Mouse (Mus musculus) cerebellum, postnatal 10 days (tissue): ENCODE data around the gene Slc1a3.

Experiments
- DNase-seq, 2 experiments: peaks; one replicate each; pipeline ENCODE4 v3.0.0; 2021; ENCODE audit warnings: mixed read lengths in 2 of 2

Gene Slc1a3

GRCm38 (mm10) chr15:8605538-8606188 lies 104.9 kb downstream of the Slc1a3 start:
- no peak for DNase-seq

GRCm38 (mm10) chr15:8602362-8602761 lies 108.2 kb downstream of the Slc1a3 start:
- no peak for DNase-seq

GRCm38 (mm10) chr15:8601312-8602146 lies 109.0 kb downstream of the Slc1a3 start:
- no peak for DNase-seq

- DNase-seq = no peak
Observed at GRCm38 (mm10) chr15:8596375-8596900, 114.1 kb downstream of the Slc1a3 start.

- no peak for DNase-seq
Observed at GRCm38 (mm10) chr15:8595226-8595625, 115.3 kb downstream of the Slc1a3 start.

- peak; percentile 82 to 85 for DNase-seq
Observed at GRCm38 (mm10) chr15:8589503-8590116, 121.0 kb downstream of the Slc1a3 start.

- no peak for DNase-seq
Observed at GRCm38 (mm10) chr15:8588065-8588464, 122.5 kb downstream of the Slc1a3 start.

- peak; percentile 75 to 78 for DNase-seq
Observed at GRCm38 (mm10) chr15:8586822-8587281, 123.7 kb downstream of the Slc1a3 start.
